Mouse (Mus musculus) heart, embryonic 12.5 days (tissue): ENCODE data around the gene Lyrm1. TPM values are rescaled to one million over a fixed set of nuclear protein-coding genes. Genes with fewer than 3 reads are reported as not detected.
A peak's percentile ranks its signal among the peaks of the same experiment; 100 is the strongest.

Experiments used
- ATAC-seq: fragments of 200-750 bp; cut with Nextera tagmentation; 2 replicates; pipeline ENCODE4 v1.8.0; 2017; ENCODE audit warnings: moderate TSS enrichment, moderate library complexity; ENCODE audit not compliant: insufficient number of reproducible peaks, low FRiP score
- H3K27ac ChIP-seq: fragments of 300-500 bp; sonication (generic); 2 replicates; pipeline ENCODE4 v1.5.1; 2016; ENCODE audit warnings: mild to moderate bottlenecking, moderate library complexity; ENCODE audit not compliant: poor library complexity, severe bottlenecking
- H3K27me3 ChIP-seq: fragments of 300-500 bp; sonication (generic); replicated peaks from 2 replicates; pipeline ENCODE4 v1.6.1; 2016; ENCODE audit warnings: mild to moderate bottlenecking, moderate library complexity
- H3K36me3 ChIP-seq: fragments of 300-500 bp; sonication (generic); 2 replicates; pipeline ENCODE4 v1.6.1; 2016; ENCODE audit warnings: mild to moderate bottlenecking, moderate library complexity
- H3K4me1 ChIP-seq: fragments of 300-500 bp; sonication (generic); replicated peaks from 2 replicates; pipeline ENCODE4 v1.6.1; 2016; ENCODE audit warnings: mild to moderate bottlenecking
- H3K4me2 ChIP-seq: fragments of 300-500 bp; sonication (generic); 2 replicates; pipeline ENCODE4 v1.6.1; 2016; ENCODE audit warnings: mild to moderate bottlenecking, moderate library complexity
- H3K4me3 ChIP-seq: fragments of 300-500 bp; sonication (generic); 2 replicates; pipeline ENCODE4 v1.5.1; 2016; ENCODE audit warnings: mild to moderate bottlenecking
- H3K9ac ChIP-seq: fragments of 300-500 bp; sonication (generic); 2 replicates; pipeline ENCODE4 v1.6.1; 2016; ENCODE audit warnings: mild to moderate bottlenecking, moderate library complexity
- H3K9me3 ChIP-seq: fragments of 300-500 bp; sonication (generic); replicated peaks from 2 replicates; pipeline ENCODE4 v1.6.1; 2016; ENCODE audit warnings: mild to moderate bottlenecking, moderate library complexity
- WGBS: fragments of 180-500 bp; shearing (Covaris S2); methylation state at CpG from one replicate; pipeline ENCODE4 v1.1.7; 2016; 5-methylcytosine and 5-hydroxymethylcytosine counted together
- polyA plus RNA-seq: library from polyadenylated mRNA; unstranded; fragments of >200 nt; fragmentation: Nextera tagmentation; extraction: Ambion mirVana; gene quantifications from 2 replicates; pipeline ENCODE4 v1.2.1, GENCODE M21; 2016

Gene Lyrm1
- polyA plus RNA-seq, 1 experiment from 2014 or later: 9.2 TPM

GRCm38 (mm10) chr7:119965205-119965604 lies 69.5 kb downstream of the Lyrm1 start:
- Histone ChIP-seq H3K36me3 (no peaks in the 10 kb centered on the region), H3K27me3 (no peaks in the 10 kb centered on the region), H3K4me1 (no peaks in the 10 kb centered on the region), H3K4me2 (no peak overlapping the region), H3K9ac (no peak overlapping the region), H3K9me3 (no peaks in the 10 kb centered on the region), H3K27ac (no peak overlapping the region), H3K4me3 (no peak overlapping the region)
- no peak for ATAC-seq
- 74% methylated on average over 4 of the region's 4 CpGs for WGBS

GRCm38 (mm10) chr7:119965651-119966395 lies 70.2 kb downstream of the Lyrm1 start:
- WGBS: 64% methylated on average over 9 of the region's 9 CpGs
- ATAC-seq: no peak
- H3K27me3 ChIP-seq: no peaks in the 10 kb centered on the region
- H3K9me3 ChIP-seq: no peaks in the 10 kb centered on the region
- no peak overlapping the region for H3K4me3 ChIP-seq
- H3K27ac ChIP-seq: no peak overlapping the region
- H3K4me1 ChIP-seq: no peaks in the 10 kb centered on the region
- no peak overlapping the region for H3K9ac ChIP-seq
- H3K4me2 ChIP-seq: no peak overlapping the region
- H3K36me3 ChIP-seq: no peaks in the 10 kb centered on the region

GRCm38 (mm10) chr7:119969320-119969719 lies 73.7 kb downstream of the Lyrm1 start:
- ATAC-seq: peak; percentile 51; the same call in 1 of the 2 replicates
- Histone ChIP-seq H3K4me3 (no peak overlapping the region), H3K9ac (no peak overlapping the region), H3K27ac (no peak overlapping the region), H3K36me3 (no peaks in the 10 kb centered on the region), H3K4me2 (no peak overlapping the region), H3K27me3 (no peaks in the 10 kb centered on the region), H3K4me1 (no peaks in the 10 kb centered on the region), H3K9me3 (no peaks in the 10 kb centered on the region)
- 34% methylated on average over 2 of the region's 2 CpGs for WGBS

- Histone ChIP-seq H3K4me2 (no peak overlapping the region), H3K9me3 (no peaks in the 10 kb centered on the region), H3K4me1 (no peaks in the 10 kb centered on the region), H3K27ac (no peak overlapping the region), H3K9ac (no peak overlapping the region), H3K36me3 (no peaks in the 10 kb centered on the region), H3K4me3 (no peak overlapping the region), H3K27me3 (no peaks in the 10 kb centered on the region)
- 71% methylated on average over 5 of the region's 5 CpGs for WGBS
- no peak for ATAC-seq
These were observed 78.6 kb downstream of the Lyrm1 start for GRCm38 (mm10) chr7:119974214-119974613.

- no peak for ATAC-seq
- Histone ChIP-seq H3K4me3 (no peak overlapping the region), H3K4me2 (no peak overlapping the region), H3K36me3 (no peaks in the 10 kb centered on the region), H3K9me3 (no peaks in the 10 kb centered on the region), H3K4me1 (no peaks in the 10 kb centered on the region), H3K9ac (no peak overlapping the region), H3K27ac (no peak overlapping the region), H3K27me3 (no peaks in the 10 kb centered on the region)
- WGBS: 64% methylated on average over 6 of the region's 6 CpGs
These were observed 80.6 kb downstream of the Lyrm1 start for GRCm38 (mm10) chr7:119976256-119976655.

GRCm38 (mm10) chr7:119977574-119977973 lies 81.9 kb downstream of the Lyrm1 start:
- 69% methylated on average over 7 of the region's 7 CpGs for WGBS

GRCm38 (mm10) chr7:119978576-119978975 lies 82.9 kb downstream of the Lyrm1 start:
- Histone ChIP-seq H3K4me3 (no peak overlapping the region), H3K36me3 (no peaks in the 10 kb centered on the region), H3K9ac (no peak overlapping the region), H3K4me1 (no peaks in the 10 kb centered on the region), H3K4me2 (no peak overlapping the region), H3K27ac (no peak overlapping the region), H3K9me3 (no peaks in the 10 kb centered on the region), H3K27me3 (no peaks in the 10 kb centered on the region)
- ATAC-seq: no peak

More at GRCm38 (mm10) chr7:119977574-119977973, 81.9 kb downstream of the Lyrm1 start:
- no peak overlapping the region for H3K4me2 ChIP-seq
- no peaks in the 10 kb centered on the region for H3K36me3 ChIP-seq
- H3K27ac ChIP-seq: no peak overlapping the region
- H3K9ac ChIP-seq: no peak overlapping the region
- H3K4me1 ChIP-seq: no peaks in the 10 kb centered on the region
- H3K9me3 ChIP-seq: no peaks in the 10 kb centered on the region
- H3K27me3 ChIP-seq: no peaks in the 10 kb centered on the region
- no peak overlapping the region for H3K4me3 ChIP-seq
- no peak for ATAC-seq

- H3K4me1 ChIP-seq: no peaks in the 10 kb centered on the region; the same call in 1 of the 2 replicates
- 90% methylated on average over 3 of the region's 3 CpGs for WGBS
- no peak overlapping the region for H3K27ac ChIP-seq
- no peak overlapping the region for H3K4me3 ChIP-seq
- no peak for ATAC-seq
- no peak overlapping the region for H3K4me2 ChIP-seq
- H3K36me3 ChIP-seq: no peaks in the 10 kb centered on the region
- no peak overlapping the region for H3K9ac ChIP-seq
- no peaks in the 10 kb centered on the region for H3K27me3 ChIP-seq
- no peaks in the 10 kb centered on the region for H3K9me3 ChIP-seq
These were observed 84.5 kb downstream of the Lyrm1 start for GRCm38 (mm10) chr7:119980170-119980569.

GRCm38 (mm10) chr7:119985279-119985912 lies 89.7 kb downstream of the Lyrm1 start:
- WGBS: 41% methylated on average over 3 of the region's 3 CpGs
- Histone ChIP-seq H3K36me3 (no peaks in the 10 kb centered on the region), H3K4me3 (no peak overlapping the region), H3K4me1 (no peaks in the 10 kb centered on the region; the same call in 1 of the 2 replicates), H3K4me2 (no peak overlapping the region), H3K9me3 (no peaks in the 10 kb centered on the region), H3K27me3 (no peaks in the 10 kb centered on the region), H3K27ac (peak overlapping the region; percentile 55; the same call in 1 of the 2 replicates), H3K9ac (no peak overlapping the region)
- peak; percentile 73 for ATAC-seq

GRCm38 (mm10) chr7:119997066-119997465 lies 101.4 kb downstream of the Lyrm1 start:
- Histone ChIP-seq H3K36me3 (no peaks in the 10 kb centered on the region), H3K9me3 (no peaks in the 10 kb centered on the region), H3K27ac (no peak overlapping the region), H3K27me3 (no peaks in the 10 kb centered on the region), H3K4me1 (no peaks in the 10 kb centered on the region), H3K4me3 (no peak overlapping the region), H3K9ac (no peak overlapping the region), H3K4me2 (no peak overlapping the region)
- WGBS: 73% methylated on average over 6 of the region's 6 CpGs
- no peak for ATAC-seq
